9 mouse cellular contexts compared by ENCODE assay signal in the genomic region with DNA sequence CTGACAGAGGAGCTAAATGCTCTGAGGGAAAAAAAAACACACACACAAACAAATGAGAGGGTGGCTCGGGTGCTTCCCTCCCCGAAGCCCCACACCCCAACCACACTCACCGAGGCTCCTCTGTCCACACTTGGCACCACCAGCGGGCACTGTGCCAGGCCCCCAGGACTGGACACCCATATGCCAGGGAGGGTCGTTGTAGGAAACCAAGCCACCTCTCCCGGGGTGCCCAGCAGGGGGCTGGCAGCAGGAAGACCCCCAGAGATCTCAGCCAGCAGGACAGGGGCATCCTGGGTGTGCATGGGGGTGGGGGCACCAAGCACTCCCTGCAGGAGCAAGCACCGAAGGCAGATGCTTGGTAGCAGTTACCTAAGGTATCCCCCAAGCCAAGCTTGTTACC. TPM values are rescaled to one million over a fixed set of nuclear protein-coding genes. Genes with fewer than 3 reads are reported as not detected.
DNase-seq lines count a peak whose midpoint lies in the region; ATAC-seq and TF ChIP-seq lines count a peak whose summit lies in the region.
"Had no signal": no experiment of that assay in that cellular context is flagged by ENCODE, and none has a peak within 500 bp of the region (broad histone marks: within the 10 kb centered on the region; RNA-seq: fewer than 3 reads in every experiment).

A gene (minus strand): TSS at position 289 of the 400 bp plus-strand sequence.

- peak within 1 kb of the TSS; percentile 73 for H3K4me3 ChIP-seq in erythroblast, embryonic 14.5 days (replicated peaks)
- peak within 1 kb of the TSS; percentile 71 for H3K4me3 ChIP-seq in thymus, adult 2 months (ENCODE audit: control insufficient read depth, insufficient read depth, low read length)
- H3K4me3 ChIP-seq in hindbrain, embryonic 16.5 days (ENCODE audit: low read length): peak within 1 kb of the TSS; percentile 62
- peak within 1 kb of the TSS; percentile 77 for H3K4me3 ChIP-seq in myocyte

- peak within 1 kb of the TSS; percentile 87 for H3K4me2 ChIP-seq in hindbrain, embryonic 16.5 days (ENCODE audit: low read length)
- H3K4me2 ChIP-seq in myocyte (ENCODE audit: low read depth): peak within 1 kb of the TSS; percentile 93

- peaks cover 56% of the 10 kb centered on the region for H3K4me1 ChIP-seq in erythroblast, embryonic 14.5 days (ENCODE audit: control insufficient read depth)
- H3K4me1 ChIP-seq in thymus, adult 2 months (replicated peaks; ENCODE audit: control insufficient read depth, insufficient read depth, low read length): peaks cover 4% of the 10 kb centered on the region
- peaks cover 27% of the 10 kb centered on the region for H3K4me1 ChIP-seq in hindbrain, embryonic 16.5 days (ENCODE audit: control insufficient read depth, insufficient read depth, low read depth, low read length)

- TF ChIP-seq CTCF in thymus, adult 2 months (IDR thresholded peaks at IDR 0.05; ENCODE audit: borderline replicate concordance, control insufficient read depth, extremely low read depth, insufficient read depth, low read length, poor library complexity): no peak

- H3K9ac ChIP-seq in hindbrain, embryonic 16.5 days (ENCODE audit: low read depth, low read length): peak within 1 kb of the TSS; percentile 72

- intact Hi-C loops in left cerebral cortex, postnatal 36 days (cut with DNase I): no loop called here

- H3ac ChIP-seq in myocyte (ENCODE audit: control insufficient read depth, insufficient read length): peak within 1 kb of the TSS; percentile 61

- ATAC-seq in erythroblast, adult 5-6 weeks (replicated peaks; ENCODE audit: low FRiP score, poor library complexity, severe bottlenecking): no peak
- no peak for ATAC-seq in hindbrain, embryonic 16.5 days

- H3K27ac ChIP-seq in thymus, adult 2 months (ENCODE audit: control insufficient read depth, insufficient read depth, low read length): peak within 1 kb of the TSS; percentile 19; the same call in 1 of the 2 replicates
- H3K27ac ChIP-seq in hindbrain, embryonic 16.5 days (ENCODE audit: low read depth, low read length): peak within 1 kb of the TSS; percentile 70

- no peaks in the 10 kb centered on the region for H3K27me3 ChIP-seq in erythroblast, embryonic 14.5 days (ENCODE audit: control insufficient read depth)
- no peaks in the 10 kb centered on the region for H3K27me3 ChIP-seq in thymus, adult 2 months (ENCODE audit: control insufficient read depth, insufficient read depth, low read length)
- H3K27me3 ChIP-seq in hindbrain, embryonic 16.5 days (replicated peaks; ENCODE audit: control insufficient read depth, insufficient read depth, low read length): no peaks in the 10 kb centered on the region
- H3K27me3 ChIP-seq in myocyte (ENCODE audit: control insufficient read depth, insufficient read depth, insufficient read length): no peaks in the 10 kb centered on the region

- H3K36me3 ChIP-seq in erythroblast, embryonic 14.5 days (ENCODE audit: control insufficient read depth): peaks cover 49% of the 10 kb centered on the region
- H3K36me3 ChIP-seq in thymus, adult 2 months (ENCODE audit: control insufficient read depth, insufficient read depth, low read length): no peaks in the 10 kb centered on the region
- H3K36me3 ChIP-seq in hindbrain, embryonic 16.5 days (ENCODE audit: control insufficient read depth, insufficient read depth, low read length): peaks cover 17% of the 10 kb centered on the region
- peaks cover 30% of the 10 kb centered on the region for H3K36me3 ChIP-seq in myocyte (ENCODE audit: control insufficient read depth, insufficient read depth)

- TF ChIP-seq POLR2A in thymus, adult 2 months (IDR thresholded peaks at IDR 0.05; ENCODE audit: control insufficient read depth, extremely low read depth, insufficient read depth, low read length, poor library complexity): no peak
- no peak for TF ChIP-seq POLR2A in myocyte (IDR thresholded peaks at IDR 0.05; ENCODE audit: insufficient read length, low read depth)

- WGBS in thymus, adult 2 months: 52% methylated on average over 7 of the region's 7 CpGs
- WGBS in hindbrain, embryonic 16.5 days: 34% methylated on average over 7 of the region's 7 CpGs

- no peak for DNase-seq in thymus, adult 2 months
- DNase-seq in thymus, postnatal 0 days (ENCODE audit: low spot score): no peak
- no peak for DNase-seq in ovary, postnatal 36 days (ENCODE audit: low spot score)
- no peak for DNase-seq in left cerebral cortex, postnatal 36 days (ENCODE audit: low spot score in 2 of 2)

- peaks cover 54% of the 10 kb centered on the region for H3K79me2 ChIP-seq in myocyte (ENCODE audit: control insufficient read depth, insufficient read depth)

- no peaks in the 10 kb centered on the region for H3K9me3 ChIP-seq in erythroblast, embryonic 14.5 days (ENCODE audit: control insufficient read depth, low read length)
- H3K9me3 ChIP-seq in hindbrain, embryonic 16.5 days (ENCODE audit: control insufficient read depth, low read length): no peaks in the 10 kb centered on the region

TF ChIP-seq in myocyte, 11 proteins besides CTCF, POLR2A, EP300 and RAD21:
- no peak for TF ChIP-seq CEBPB (IDR thresholded peaks at IDR 0.05; ENCODE audit: insufficient read depth, poor library complexity, severe bottlenecking)
- no peak for TF ChIP-seq REST (IDR thresholded peaks at IDR 0.05; ENCODE audit: insufficient read depth, insufficient read length)
- TF ChIP-seq MYOG (IDR thresholded peaks at IDR 0.05; ENCODE audit: control insufficient read depth in 1 of 3, insufficient read depth in 1 of 3, insufficient read length in 2 of 3, low read depth in 2 of 3): no peak
- no peak for TF ChIP-seq E2F4 (IDR thresholded peaks at IDR 0.05; ENCODE audit: insufficient read depth)
- no peak for TF ChIP-seq MAX (IDR thresholded peaks at IDR 0.05; ENCODE audit: low read depth)
- no peak for TF ChIP-seq SRF (IDR thresholded peaks at IDR 0.05; ENCODE audit: control insufficient read depth, insufficient read length, low read depth)
- no peak for TF ChIP-seq TCF3 (IDR thresholded peaks at IDR 0.05; ENCODE audit: insufficient read length, low read depth)
- no peak for TF ChIP-seq TCF12 (IDR thresholded peaks at IDR 0.05; ENCODE audit: insufficient read depth, poor library complexity, severe bottlenecking)
- TF ChIP-seq USF1 (IDR thresholded peaks at IDR 0.05; ENCODE audit: low read depth): no peak
- TF ChIP-seq POLR2AphosphoS2 (IDR thresholded peaks at IDR 0.05; ENCODE audit: insufficient read length, low read depth): no peak
- no peak for TF ChIP-seq MYOD1 (IDR thresholded peaks at IDR 0.05; ENCODE audit: control insufficient read depth in 1 of 3, insufficient read length in 2 of 3, low read depth in 2 of 3)

RNA-seq across cellular contexts. Expression of the gene that starts here (rescaled TPM):
- 0.09 TPM in 1 of 2 replicates, not detected in the other for polyA plus RNA-seq in erythroblast, embryonic 14.5 days (2012)
- total RNA-seq in erythroblast, adult 5-6 weeks (2015; ENCODE audit: low replicate concordance): not detected in 2 replicates
- not detected in 2 replicates for total RNA-seq in erythroblast, adult 5-6 weeks (2017; ENCODE audit: low replicate concordance)
- polyA plus RNA-seq in thymus, adult 2 months (2012; rRNA removed): not detected in 2 replicates
- polyA plus RNA-seq in thymus, postnatal 0 days (2015; fragmentation: Nextera tagmentation; extraction: Ambion mirVana): not detected in 2 replicates
- polyA plus RNA-seq in hindbrain, embryonic 16.5 days (2015; fragmentation: Nextera tagmentation; extraction: Ambion mirVana): not detected in 2 replicates
- polyA plus RNA-seq in myocyte (2012; fragmentation: generic; extraction: Trizol): 0.02 TPM
- total RNA-seq in left cerebral cortex, postnatal 36 days (2021): under 1 TPM; 0.15 to 0.43 TPM
- total RNA-seq: gastrocnemius, postnatal 4 days had no signal
